Mouse (Mus musculus) lung, postnatal 0 days (tissue): Measurements from ENCODE around the gene Lsm3. TPM values are rescaled to one million over a fixed set of nuclear protein-coding genes. Genes with fewer than 3 reads are reported as not detected.

ENCODE experiments used
- ATAC-seq: fragments of 200-750 bp; cut with Nextera tagmentation; 2 replicates; pipeline ENCODE4 v1.8.0; 2017; ENCODE audit warnings: moderate library complexity
- DNase-seq: peaks from one replicate; pipeline ENCODE4 v3.0.0-alpha.2; 2016; ENCODE audit warnings: low spot score
- H3K27ac ChIP-seq: fragments of 300-500 bp; sonication (generic); 2 replicates; pipeline ENCODE4 v1.5.1; 2014; ENCODE audit warnings: antibody characterized with exemption, mild to moderate bottlenecking, low read length, mixed read lengths
- H3K27me3 ChIP-seq: fragments of 300-500 bp; sonication (generic); replicated peaks from 2 replicates; pipeline ENCODE4 v1.6.1; 2014; ENCODE audit warnings: low read length, mixed read lengths; ENCODE audit not compliant: insufficient read depth
- H3K36me3 ChIP-seq: fragments of 300-500 bp; sonication (generic); 2 replicates; pipeline ENCODE4 v1.6.1; 2014; ENCODE audit warnings: low read length, mixed read lengths; ENCODE audit not compliant: insufficient read depth
- H3K4me1 ChIP-seq: fragments of 300-500 bp; sonication (generic); 2 replicates; pipeline ENCODE4 v1.6.1; 2014; ENCODE audit warnings: antibody characterized with exemption, low read depth, low read length, mixed read lengths; ENCODE audit not compliant: insufficient read depth
- H3K4me2 ChIP-seq: fragments of 300-500 bp; sonication (generic); replicated peaks from 2 replicates; pipeline ENCODE4 v1.6.1; 2014; ENCODE audit warnings: low read depth, mild to moderate bottlenecking, low read length, moderate library complexity, mixed read lengths
- H3K4me3 ChIP-seq: fragments of 300-500 bp; sonication (generic); 2 replicates; pipeline ENCODE4 v1.5.1; 2014; ENCODE audit warnings: low read depth, low read length
- H3K9ac ChIP-seq: fragments of 300-500 bp; sonication (generic); replicated peaks from 2 replicates; pipeline ENCODE4 v1.6.1; 2014; ENCODE audit warnings: low read depth, mild to moderate bottlenecking
- H3K9me3 ChIP-seq: fragments of 300-500 bp; sonication (generic); 2 replicates; pipeline ENCODE4 v1.6.1; 2016; ENCODE audit warnings: low read length, mixed read lengths
- CTCF ChIP-seq: IDR thresholded peaks from 2 replicates; pipeline ENCODE4 v1.5.1; 2016; ENCODE audit warnings: antibody characterized with exemption, mild to moderate bottlenecking
- EP300 ChIP-seq: IDR thresholded peaks from 2 replicates; pipeline ENCODE4 v1.6.1; 2016; ENCODE audit warnings: antibody characterized with exemption, mild to moderate bottlenecking, control low read depth
- WGBS: fragments of 180-500 bp; shearing (Covaris S2); extraction: QIAGEN DNeasy Blood & Tissue Kit; methylation state at CpG from one replicate; pipeline ENCODE4 v1.1.7; 2014; 5-methylcytosine and 5-hydroxymethylcytosine counted together
- polyA plus RNA-seq: library from polyadenylated mRNA; unstranded; fragments of >200 nt; fragmentation: Nextera tagmentation; extraction: Ambion mirVana; gene quantifications from 2 replicates; pipeline ENCODE4 v1.2.1, GENCODE M21; 2015

The Lsm3 gene
- polyA plus RNA-seq, 1 experiment from 2014 or later, result 101 TPM

- H3K4me2 ChIP-seq, result no peak overlapping the region
- H3K4me3 ChIP-seq, result no peak overlapping the region
- TF ChIP-seq CTCF, result no peak
- no peak for TF ChIP-seq EP300
- H3K4me1 ChIP-seq, result no peaks in the 10 kb centered on the region
- H3K9ac ChIP-seq, result no peak overlapping the region
- H3K27ac ChIP-seq, result no peak overlapping the region
- H3K36me3 ChIP-seq, result no peaks in the 10 kb centered on the region
- no peak for ATAC-seq
- no peaks in the 10 kb centered on the region for H3K27me3 ChIP-seq
- no peak for DNase-seq
- H3K9me3 ChIP-seq, result no peaks in the 10 kb centered on the region
- 61% methylated on average over 6 of the region's 6 CpGs for WGBS
Observed at GRCm38 (mm10) chr6:91531276-91531675, 15.5 kb downstream of the Lsm3 start.

- Histone ChIP-seq H3K27ac (no peak overlapping the region), H3K9me3 (no peaks in the 10 kb centered on the region), H3K9ac (no peak overlapping the region), H3K36me3 (no peaks in the 10 kb centered on the region), H3K27me3 (no peaks in the 10 kb centered on the region), H3K4me3 (no peak overlapping the region), H3K4me1 (no peaks in the 10 kb centered on the region), H3K4me2 (no peak overlapping the region)
- ATAC-seq (0 out of 2 replicates have a peak, but pooled peaks have one; percentile 9), DNase-seq (no peak)
- no peak for TF ChIP-seq CTCF
- TF ChIP-seq EP300, result no peak
- WGBS, result 45% methylated on average over 6 of the region's 6 CpGs
Observed at GRCm38 (mm10) chr6:91532661-91533060, 16.9 kb downstream of the Lsm3 start.

GRCm38 (mm10) chr6:91533359-91533758 lies 17.6 kb downstream of the Lsm3 start:
- no peaks in the 10 kb centered on the region for H3K27me3 ChIP-seq
- H3K9me3 ChIP-seq, result no peaks in the 10 kb centered on the region
- H3K9ac ChIP-seq, result no peak overlapping the region
- H3K4me2 ChIP-seq, result no peak overlapping the region
- DNase-seq (no peak), ATAC-seq (peak; percentile 48; the same call in 1 of the 2 replicates)
- H3K27ac ChIP-seq, result no peak overlapping the region
- no peak for TF ChIP-seq CTCF
- no peak for TF ChIP-seq EP300
- H3K4me1 ChIP-seq, result no peaks in the 10 kb centered on the region
- H3K36me3 ChIP-seq, result no peaks in the 10 kb centered on the region
- H3K4me3 ChIP-seq, result no peak overlapping the region
- 16% methylated on average over 5 of the region's 5 CpGs for WGBS

- no peaks in the 10 kb centered on the region for H3K27me3 ChIP-seq
- H3K27ac ChIP-seq, result no peak overlapping the region
- 25% methylated on average over 2 of the region's 2 CpGs for WGBS
- DNase-seq (no peak), ATAC-seq (no peak)
- no peaks in the 10 kb centered on the region for H3K9me3 ChIP-seq
- no peaks in the 10 kb centered on the region for H3K36me3 ChIP-seq
- no peak overlapping the region for H3K4me2 ChIP-seq
- TF ChIP-seq CTCF, result no peak
- TF ChIP-seq EP300, result no peak
- no peak overlapping the region for H3K9ac ChIP-seq
- no peak overlapping the region for H3K4me3 ChIP-seq
- no peaks in the 10 kb centered on the region for H3K4me1 ChIP-seq
Observed at GRCm38 (mm10) chr6:91533771-91534170, 18.0 kb downstream of the Lsm3 start.

GRCm38 (mm10) chr6:91534268-91534667 lies 18.5 kb downstream of the Lsm3 start:
- H3K27ac ChIP-seq, result no peak overlapping the region
- no peak overlapping the region for H3K4me3 ChIP-seq
- H3K36me3 ChIP-seq, result no peaks in the 10 kb centered on the region
- no peaks in the 10 kb centered on the region for H3K27me3 ChIP-seq
- ATAC-seq (no peak), DNase-seq (no peak)
- no peak overlapping the region for H3K9ac ChIP-seq
- no peak overlapping the region for H3K4me2 ChIP-seq
- no peaks in the 10 kb centered on the region for H3K4me1 ChIP-seq
- H3K9me3 ChIP-seq, result no peaks in the 10 kb centered on the region
- WGBS, result 69% methylated on average over 4 of the region's 4 CpGs
- TF ChIP-seq EP300, result no peak
- TF ChIP-seq CTCF, result no peak

- TF ChIP-seq CTCF (no peak), EP300 (no peak)
Observed at GRCm38 (mm10) chr6:91535231-91535630, 19.5 kb downstream of the Lsm3 start.

More at GRCm38 (mm10) chr6:91535231-91535630, 19.5 kb downstream of the Lsm3 start:
- no peaks in the 10 kb centered on the region for H3K36me3 ChIP-seq
- no peaks in the 10 kb centered on the region for H3K9me3 ChIP-seq
- ATAC-seq (no peak), DNase-seq (no peak)
- H3K27ac ChIP-seq, result no peak overlapping the region
- H3K4me1 ChIP-seq, result no peaks in the 10 kb centered on the region
- no peaks in the 10 kb centered on the region for H3K27me3 ChIP-seq
- H3K9ac ChIP-seq, result no peak overlapping the region
- no peak overlapping the region for H3K4me3 ChIP-seq
- 80% methylated on average over 3 of the region's 3 CpGs for WGBS
- no peak overlapping the region for H3K4me2 ChIP-seq
